Mouse (Mus musculus) liver, embryonic 16.5 days (tissue): ENCODE results near the gene Prkacb. TPM values are rescaled to one million over a fixed set of nuclear protein-coding genes. Genes with fewer than 3 reads are reported as not detected.
"Not testable (repeated sequence)": the region's sequence is repeated elsewhere in the genome, so short reads cannot be mapped to it uniquely, and the experiment has no call there.

ENCODE experiments used
- ATAC-seq: fragments of 200-750 bp; cut with Nextera tagmentation; 2 replicates; pipeline ENCODE4 v1.8.0; 2017; ENCODE audit warnings: low read depth, mild to moderate bottlenecking, moderate number of reproducible peaks, moderate library complexity
- H3K27ac ChIP-seq: fragments of 300-500 bp; sonication (generic); 2 replicates; pipeline ENCODE4 v1.5.1; 2014; ENCODE audit warnings: mild to moderate bottlenecking, low read length
- H3K27me3 ChIP-seq: fragments of 300-500 bp; sonication (generic); 2 replicates; pipeline ENCODE4 v1.6.1; 2014; ENCODE audit warnings: low read depth, low read length, mixed read lengths; ENCODE audit not compliant: control insufficient read depth, insufficient read depth
- H3K36me3 ChIP-seq: fragments of 300-500 bp; sonication (generic); 2 replicates; pipeline ENCODE4 v1.6.1; 2014; ENCODE audit warnings: mild to moderate bottlenecking; ENCODE audit not compliant: control insufficient read depth, insufficient read depth
- H3K4me1 ChIP-seq: fragments of 300-500 bp; sonication (generic); 2 replicates; pipeline ENCODE4 v1.6.1; 2014; ENCODE audit warnings: low read depth, low read length, mixed read lengths; ENCODE audit not compliant: control insufficient read depth
- H3K4me2 ChIP-seq: fragments of 300-500 bp; sonication (generic); 2 replicates; pipeline ENCODE4 v1.6.1; 2014; ENCODE audit warnings: low read depth, low read length, mixed read lengths
- H3K4me3 ChIP-seq: fragments of 300-500 bp; sonication (generic); 2 replicates; pipeline ENCODE4 v1.5.1; 2014; ENCODE audit warnings: low read depth, mild to moderate bottlenecking, low read length
- H3K9ac ChIP-seq: fragments of 300-500 bp; sonication (generic); 2 replicates; pipeline ENCODE4 v1.6.1; 2014; ENCODE audit warnings: low read depth, low read length
- H3K9me3 ChIP-seq: fragments of 300-500 bp; sonication (generic); replicated peaks from 2 replicates; pipeline ENCODE4 v1.6.1; 2016; ENCODE audit warnings: low read length; ENCODE audit not compliant: control insufficient read depth
- WGBS: fragments of 180-500 bp; shearing (Covaris S2); extraction: QIAGEN DNeasy Blood & Tissue Kit; methylation state at CpG from one replicate; pipeline ENCODE4 v1.1.7; 2014; ENCODE audit not compliant: insufficient replicate concordance; 5-methylcytosine and 5-hydroxymethylcytosine counted together
- polyA plus RNA-seq: library from polyadenylated mRNA; unstranded; fragments of >200 nt; fragmentation: Nextera tagmentation; extraction: Ambion mirVana; gene quantifications from 2 replicates; pipeline ENCODE4 v1.2.1, GENCODE M21; 2015

Prkacb gene
- polyA plus RNA-seq, 1 experiment from 2014 or later: 12.6 TPM

GRCm38 (mm10) chr3:146768921-146769320, 43.9 kb downstream of the Prkacb start:
- H3K9ac ChIP-seq: no peak overlapping the region
- no peak overlapping the region for H3K4me3 ChIP-seq
- no peak for ATAC-seq
- WGBS: 74% methylated on average over 3 of the region's 3 CpGs
- H3K9me3 ChIP-seq: no peaks in the 10 kb centered on the region
- no peak overlapping the region for H3K4me2 ChIP-seq
- H3K27me3 ChIP-seq: no peaks in the 10 kb centered on the region
- H3K4me1 ChIP-seq: peaks cover 21% of the 10 kb centered on the region
- no peaks in the 10 kb centered on the region for H3K36me3 ChIP-seq
- H3K27ac ChIP-seq: no peak overlapping the region

GRCm38 (mm10) chr3:146768360-146768759, 44.4 kb downstream of the Prkacb start:
- no peaks in the 10 kb centered on the region for H3K27me3 ChIP-seq
- H3K9ac ChIP-seq: no peak overlapping the region
- H3K27ac ChIP-seq: no peak overlapping the region
- H3K4me1 ChIP-seq: peaks cover 23% of the 10 kb centered on the region
- 90% methylated on average over 5 of the region's 5 CpGs for WGBS
- H3K36me3 ChIP-seq: no peaks in the 10 kb centered on the region
- H3K9me3 ChIP-seq: no peaks in the 10 kb centered on the region
- H3K4me3 ChIP-seq: no peak overlapping the region
- no peak for ATAC-seq
- H3K4me2 ChIP-seq: no peak overlapping the region

GRCm38 (mm10) chr3:146766701-146767181, 46.0 kb downstream of the Prkacb start:
- H3K4me2 ChIP-seq: no peak overlapping the region
- H3K9ac ChIP-seq: no peak overlapping the region
- peak overlapping the region; percentile 37; the same call in 1 of the 2 replicates for H3K27ac ChIP-seq
- 58% methylated on average over 8 of the region's 8 CpGs for WGBS
- no peaks in the 10 kb centered on the region for H3K36me3 ChIP-seq
- no peak overlapping the region for H3K4me3 ChIP-seq
- no peaks in the 10 kb centered on the region for H3K9me3 ChIP-seq
- H3K4me1 ChIP-seq: peaks cover 28% of the 10 kb centered on the region
- no peak for ATAC-seq
- H3K27me3 ChIP-seq: no peaks in the 10 kb centered on the region

GRCm38 (mm10) chr3:146766071-146766605, 46.7 kb downstream of the Prkacb start:
- H3K4me1 ChIP-seq: peaks cover 30% of the 10 kb centered on the region
- peak overlapping the region; percentile 37; the same call in 1 of the 2 replicates for H3K27ac ChIP-seq
- 84% methylated on average over 4 of the region's 4 CpGs for WGBS

GRCm38 (mm10) chr3:146764871-146765529, 47.8 kb downstream of the Prkacb start:
- no peaks in the 10 kb centered on the region for H3K9me3 ChIP-seq
- 26% methylated on average over 3 of the region's 3 CpGs for WGBS
- H3K4me2 ChIP-seq: peak overlapping the region; percentile 22
- H3K36me3 ChIP-seq: no peaks in the 10 kb centered on the region
- ATAC-seq: peak; percentile 90
- H3K4me3 ChIP-seq: peak overlapping the region; percentile 23; the same call in 1 of the 2 replicates
- peak overlapping the region; percentile 71 for H3K27ac ChIP-seq
- H3K4me1 ChIP-seq: peaks cover 28% of the 10 kb centered on the region
- no peaks in the 10 kb centered on the region for H3K27me3 ChIP-seq
- H3K9ac ChIP-seq: 0 out of 2 replicates have a peak overlapping the region, but pooled peaks have one; percentile 9

More at GRCm38 (mm10) chr3:146766071-146766605, 46.7 kb downstream of the Prkacb start:
- no peak for ATAC-seq
- no peak overlapping the region for H3K4me2 ChIP-seq
- no peak overlapping the region for H3K9ac ChIP-seq
- H3K36me3 ChIP-seq: no peaks in the 10 kb centered on the region
- no peak overlapping the region for H3K4me3 ChIP-seq
- no peaks in the 10 kb centered on the region for H3K27me3 ChIP-seq
- no peaks in the 10 kb centered on the region for H3K9me3 ChIP-seq

GRCm38 (mm10) chr3:146763054-146763453, 49.7 kb downstream of the Prkacb start:
- peak overlapping the region; percentile 32 for H3K4me3 ChIP-seq
- peak overlapping the region; percentile 30; the same call in 1 of the 2 replicates for H3K4me2 ChIP-seq
- not testable (repeated sequence) for H3K9me3 ChIP-seq, H3K27ac ChIP-seq, H3K27me3 ChIP-seq, H3K36me3 ChIP-seq
- peak; percentile 78 for ATAC-seq
- peaks cover 25% of the 10 kb centered on the region for H3K4me1 ChIP-seq
- 0 out of 2 replicates have a peak overlapping the region, but pooled peaks have one; percentile 31 for H3K9ac ChIP-seq
- 48% methylated on average over 2 of the region's 2 CpGs for WGBS

GRCm38 (mm10) chr3:146761276-146761675, 51.5 kb downstream of the Prkacb start:
- no peak overlapping the region for H3K9ac ChIP-seq
- H3K27ac ChIP-seq: no peak overlapping the region
- H3K4me3 ChIP-seq: no peak overlapping the region
- 54% methylated on average over 9 of the region's 9 CpGs for WGBS
- no peaks in the 10 kb centered on the region for H3K9me3 ChIP-seq
- H3K4me2 ChIP-seq: no peak overlapping the region
- H3K36me3 ChIP-seq: no peaks in the 10 kb centered on the region
- H3K4me1 ChIP-seq: peaks cover 22% of the 10 kb centered on the region
- peak; percentile 46 for ATAC-seq
- H3K27me3 ChIP-seq: no peaks in the 10 kb centered on the region

- H3K9me3 ChIP-seq: no peaks in the 10 kb centered on the region
- no peak overlapping the region for H3K27ac ChIP-seq
- H3K9ac ChIP-seq: no peak overlapping the region
- 76% methylated on average over 6 of the region's 6 CpGs for WGBS
- no peaks in the 10 kb centered on the region for H3K27me3 ChIP-seq
- no peak for ATAC-seq
- H3K4me2 ChIP-seq: no peak overlapping the region
- no peaks in the 10 kb centered on the region for H3K36me3 ChIP-seq
- no peak overlapping the region for H3K4me3 ChIP-seq
- H3K4me1 ChIP-seq: peaks cover 7% of the 10 kb centered on the region
Measured at GRCm38 (mm10) chr3:146757970-146758960, 54.5 kb downstream of the Prkacb start.
